8 mouse cellular contexts compared by ENCODE assay signal in genomic region chr12:102439632-102440023, GRCm38 (mm10). TPM values are rescaled to one million over a fixed set of nuclear protein-coding genes. Genes with fewer than 3 reads are reported as not detected.
DNase-seq lines count a peak whose midpoint lies in the region; ATAC-seq lines count a peak whose summit lies in the region.

Gene Lgmn, minus strand, starts transcription at chr12:102439813.

- no peaks in the 10 kb centered on the region for H3K36me3 ChIP-seq in forebrain, embryonic 11.5 days (ENCODE audit: control insufficient read depth, insufficient read depth, low read length)
- H3K36me3 ChIP-seq in heart, embryonic 16.5 days (ENCODE audit: control insufficient read depth, insufficient read depth) = no peaks in the 10 kb centered on the region
- H3K36me3 ChIP-seq in liver, embryonic 15.5 days (replicated peaks) = no peaks in the 10 kb centered on the region
- no peaks in the 10 kb centered on the region for H3K36me3 ChIP-seq in neural tube, embryonic 12.5 days

- H3K4me1 ChIP-seq in forebrain, embryonic 11.5 days (replicated peaks; ENCODE audit: control insufficient read depth, insufficient read depth, low read length) = peaks cover 2% of the 10 kb centered on the region; the same call in 1 of the 2 replicates
- H3K4me1 ChIP-seq in heart, embryonic 16.5 days (ENCODE audit: control insufficient read depth, insufficient read depth, low read length) = peaks cover 10% of the 10 kb centered on the region
- H3K4me1 ChIP-seq in liver, embryonic 15.5 days (replicated peaks) = peaks cover 26% of the 10 kb centered on the region
- peaks cover 10% of the 10 kb centered on the region; the same call in 1 of the 2 replicates for H3K4me1 ChIP-seq in neural tube, embryonic 12.5 days

- peak within 1 kb of the TSS; percentile 74 for H3K4me2 ChIP-seq in forebrain, embryonic 11.5 days (ENCODE audit: low read depth, low read length, severe bottlenecking)
- peak within 1 kb of the TSS; percentile 85 for H3K4me2 ChIP-seq in heart, embryonic 16.5 days (ENCODE audit: low read depth, low read length)
- H3K4me2 ChIP-seq in liver, embryonic 15.5 days = peak within 1 kb of the TSS; percentile 74
- peak within 1 kb of the TSS; percentile 66 for H3K4me2 ChIP-seq in neural tube, embryonic 12.5 days (replicated peaks)

- H3K9me3 ChIP-seq in forebrain, embryonic 11.5 days (ENCODE audit: control insufficient read depth, low read length) = no peaks in the 10 kb centered on the region
- no peaks in the 10 kb centered on the region for H3K9me3 ChIP-seq in heart, embryonic 16.5 days (replicated peaks; ENCODE audit: control insufficient read depth, low read length)
- H3K9me3 ChIP-seq in liver, embryonic 15.5 days (replicated peaks) = no peaks in the 10 kb centered on the region
- no peaks in the 10 kb centered on the region for H3K9me3 ChIP-seq in neural tube, embryonic 12.5 days

- no peaks in the 10 kb centered on the region for H3K27me3 ChIP-seq in forebrain, embryonic 11.5 days (ENCODE audit: control insufficient read depth, insufficient read depth, low read length)
- H3K27me3 ChIP-seq in heart, embryonic 16.5 days (ENCODE audit: control insufficient read depth, insufficient read depth, low read length) = no peaks in the 10 kb centered on the region
- peaks cover 9% of the 10 kb centered on the region; the same call in 1 of the 2 replicates for H3K27me3 ChIP-seq in liver, embryonic 15.5 days
- no peaks in the 10 kb centered on the region for H3K27me3 ChIP-seq in neural tube, embryonic 12.5 days (replicated peaks)

- ATAC-seq in forebrain, embryonic 11.5 days (replicated peaks; ENCODE audit: low FRiP score) = peak; percentile 100
- ATAC-seq in heart, embryonic 16.5 days (replicated peaks; ENCODE audit: extremely low read depth, insufficient read depth, low FRiP score) = peak; percentile 98
- peak; percentile 97 for ATAC-seq in liver, embryonic 15.5 days (ENCODE audit: insufficient read depth)
- peak; percentile 100 for ATAC-seq in neural tube, embryonic 12.5 days (ENCODE audit: low FRiP score, low read depth)

- H3K9ac ChIP-seq in forebrain, embryonic 11.5 days (ENCODE audit: low read length) = peak within 1 kb of the TSS; percentile 69
- H3K9ac ChIP-seq in heart, embryonic 16.5 days (ENCODE audit: low read length) = peak within 1 kb of the TSS; percentile 76
- peak within 1 kb of the TSS; percentile 46 for H3K9ac ChIP-seq in liver, embryonic 15.5 days
- H3K9ac ChIP-seq in neural tube, embryonic 12.5 days = peak within 1 kb of the TSS; percentile 44

- peak within 1 kb of the TSS; percentile 59 for H3K4me3 ChIP-seq in forebrain, embryonic 11.5 days (ENCODE audit: low read depth, low read length)
- H3K4me3 ChIP-seq in heart, embryonic 16.5 days (ENCODE audit: low read length) = peak within 1 kb of the TSS; percentile 74
- H3K4me3 ChIP-seq in liver, embryonic 15.5 days (replicated peaks) = peak within 1 kb of the TSS; percentile 60
- peak within 1 kb of the TSS; percentile 60 for H3K4me3 ChIP-seq in neural tube, embryonic 12.5 days

- DNase-seq in CD8-positive naive resting alpha-beta T cell, adult 2 months (ENCODE audit: low read depth in 2 of 2, low spot score in 2 of 2) = peak; percentile 86 to 92
- peak; percentile 90 for DNase-seq in c-Kit-positive CD71-negative TER-119-negative erythroid progenitor cells, embryonic 14.5 days (ENCODE audit: low read depth)
- peak; percentile 97 for DNase-seq in forebrain, embryonic 11.5 days (ENCODE audit: low spot score)
- DNase-seq in kidney, postnatal 36 days = peak; percentile 100
- DNase-seq in telencephalon, adult 2 months (ENCODE audit: low read depth, low spot score) = peak; percentile 98

- no peak within 1 kb of the TSS for H3K27ac ChIP-seq in forebrain, embryonic 11.5 days (ENCODE audit: low read depth, low read length)
- peak within 1 kb of the TSS; percentile 85 for H3K27ac ChIP-seq in heart, embryonic 16.5 days (ENCODE audit: low read length)
- H3K27ac ChIP-seq in liver, embryonic 15.5 days (replicated peaks) = no peak within 1 kb of the TSS
- H3K27ac ChIP-seq in neural tube, embryonic 12.5 days = no peak within 1 kb of the TSS

- under 1% methylated on average over 28 of the region's 28 CpGs for WGBS in forebrain, embryonic 11.5 days
- WGBS in heart, embryonic 16.5 days = under 1% methylated on average over 28 of the region's 28 CpGs
- WGBS in liver, embryonic 15.5 days (ENCODE audit: insufficient replicate concordance) = under 1% methylated on average over 28 of the region's 28 CpGs
- WGBS in neural tube, embryonic 12.5 days = under 1% methylated on average over 28 of the region's 28 CpGs

RNA-seq across cellular contexts. Expression of gene Lgmn, which starts in this region (rescaled TPM):
- 49.0 and 49.4 TPM in 2 replicates for polyA plus RNA-seq in forebrain, embryonic 11.5 days (2014; fragmentation: Nextera tagmentation; extraction: Ambion mirVana)
- polyA plus RNA-seq in heart, embryonic 16.5 days (2015; fragmentation: Nextera tagmentation; extraction: Ambion mirVana) = 105 and 107 TPM in 2 replicates
- polyA plus RNA-seq in liver, embryonic 15.5 days (2015; fragmentation: Nextera tagmentation; extraction: Ambion mirVana) = 73.4 and 83.4 TPM in 2 replicates
- 69.9 and 71.8 TPM in 2 replicates for polyA plus RNA-seq in neural tube, embryonic 12.5 days (2016; fragmentation: Nextera tagmentation; extraction: Ambion mirVana)
